In the genomic region with DNA sequence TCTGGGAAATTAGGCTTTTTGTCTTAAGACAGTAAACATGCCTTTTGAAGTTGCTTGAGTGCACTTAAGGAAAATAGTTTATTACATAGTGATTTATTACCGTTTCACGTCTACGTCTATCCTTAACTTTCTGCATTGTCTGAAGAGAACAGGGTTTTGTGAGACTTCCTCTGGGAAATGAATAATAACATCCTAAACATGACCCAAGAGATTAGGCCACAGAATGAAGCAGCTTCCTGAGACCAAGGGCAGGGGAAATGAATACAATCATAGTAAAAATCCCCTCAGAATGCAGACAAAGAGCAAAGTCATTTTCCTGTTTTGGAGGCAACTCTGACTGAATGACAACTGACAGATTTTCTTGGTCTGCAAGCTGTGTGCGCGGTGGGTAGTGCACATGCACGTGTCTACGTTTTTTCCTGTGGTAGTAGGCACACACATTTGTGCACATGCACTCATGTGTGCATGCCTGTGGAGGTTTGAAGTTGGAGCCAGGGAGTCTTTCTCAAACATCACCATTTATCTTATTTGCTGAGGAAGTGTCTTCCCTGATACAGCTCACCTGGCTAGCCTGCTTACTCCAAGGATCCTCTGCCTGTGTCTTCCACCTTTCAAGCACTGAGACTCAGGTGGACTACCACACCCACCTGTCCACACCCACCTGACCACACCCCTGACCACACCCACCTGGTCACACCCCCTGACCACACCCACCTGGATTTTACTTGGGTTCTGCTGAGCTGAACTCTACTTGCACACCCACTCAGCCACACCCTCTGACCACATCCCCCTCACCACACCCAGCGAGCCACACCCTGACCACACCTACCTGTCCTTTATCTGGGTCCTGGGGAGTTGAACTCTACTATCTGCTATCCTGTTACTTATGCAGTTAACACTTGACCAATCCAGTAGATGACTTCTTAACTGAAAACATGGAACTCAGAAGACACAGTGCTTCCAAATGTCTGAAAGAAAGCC, we compare ENCODE assay signal across 15 mouse cellular contexts. TPM values are rescaled to one million over a fixed set of nuclear protein-coding genes. Genes with fewer than 3 reads are reported as not detected.
A peak's percentile ranks its signal among the peaks of the same experiment; 100 is the strongest.
DNase-seq lines count a peak whose midpoint lies in the region; ATAC-seq and TF ChIP-seq lines count a peak whose summit lies in the region.
"Had no signal": no experiment of that assay in that cellular context is flagged by ENCODE, and none has a peak within 500 bp of the region (broad histone marks: within the 10 kb centered on the region; RNA-seq: fewer than 3 reads in every experiment).

No protein-coding gene starts in this region.

- no peak overlapping the region for H3K4me2 ChIP-seq in lung, embryonic 15.5 days
- no peak overlapping the region for H3K4me2 ChIP-seq in kidney, postnatal 0 days (ENCODE audit: low read length)
- H3K4me2 ChIP-seq in hindbrain, embryonic 11.5 days (replicated peaks; ENCODE audit: low read depth, low read length) = no peak overlapping the region
- H3K4me2 ChIP-seq: embryonic facial prominence, embryonic 15.5 days; midbrain, embryonic 15.5 days; neural tube, embryonic 15.5 days had no signal

- no peaks in the 10 kb centered on the region for H3K9me3 ChIP-seq in lung, embryonic 15.5 days
- no peaks in the 10 kb centered on the region for H3K9me3 ChIP-seq in kidney, postnatal 0 days (replicated peaks; ENCODE audit: low read length)
- H3K9me3 ChIP-seq in hindbrain, embryonic 11.5 days (ENCODE audit: control insufficient read depth, low read length) = no peaks in the 10 kb centered on the region
- H3K9me3 ChIP-seq: embryonic facial prominence, embryonic 15.5 days; hindbrain, embryonic 10.5 days; limb, embryonic 10.5 days; midbrain, embryonic 15.5 days; neural tube, embryonic 15.5 days had no signal

- H3K36me3 ChIP-seq in lung, embryonic 15.5 days = peaks cover 26% of the 10 kb centered on the region; the same call in 1 of the 2 replicates
- no peaks in the 10 kb centered on the region for H3K36me3 ChIP-seq in kidney, postnatal 0 days (ENCODE audit: insufficient read depth, low read length)
- H3K36me3 ChIP-seq in hindbrain, embryonic 11.5 days (ENCODE audit: control insufficient read depth, insufficient read depth, low read length) = 0 out of 2 replicates have a peak, but pooled peaks cover 2% of the 10 kb centered on the region
- H3K36me3 ChIP-seq: midbrain, embryonic 15.5 days; neural tube, embryonic 15.5 days had no signal

- no peak overlapping the region for H3K4me3 ChIP-seq in lung, embryonic 15.5 days
- no peak overlapping the region for H3K4me3 ChIP-seq in kidney, postnatal 0 days (replicated peaks; ENCODE audit: low read depth, low read length)
- no peak overlapping the region for H3K4me3 ChIP-seq in hindbrain, embryonic 11.5 days (ENCODE audit: low read depth, low read length)
- H3K4me3 ChIP-seq: embryonic facial prominence, embryonic 15.5 days; hindbrain, embryonic 10.5 days; limb, embryonic 10.5 days; midbrain, embryonic 15.5 days; neural tube, embryonic 15.5 days had no signal

- peak overlapping the region; percentile 80 for H3K27ac ChIP-seq in lung, embryonic 15.5 days
- H3K27ac ChIP-seq in kidney, postnatal 0 days = no peak overlapping the region
- no peak overlapping the region for H3K27ac ChIP-seq in hindbrain, embryonic 11.5 days (ENCODE audit: low read depth, low read length)
- H3K27ac ChIP-seq: hindbrain, embryonic 10.5 days; midbrain, embryonic 15.5 days; neural tube, embryonic 15.5 days had no signal

- no peak for DNase-seq in lung, postnatal 14 days
- peak; percentile 22 for DNase-seq in MEL-GATA-1-ER (ENCODE audit: extremely low read depth, low read depth)
- peak; percentile 71 for DNase-seq in kidney, postnatal 0 days (ENCODE audit: low spot score)
- no peak for DNase-seq in urinary bladder, postnatal 25 days (ENCODE audit: low spot score)
- DNase-seq in hindbrain, embryonic 11.5 days (ENCODE audit: low spot score) = no peak
- DNase-seq: cerebellum, postnatal 14 days; thymus, adult 2 months had no signal

- no peak for TF ChIP-seq CTCF in kidney, postnatal 0 days (IDR thresholded peaks at IDR 0.05; ENCODE audit: low read depth)

- 72% methylated on average over 8 of the region's 8 CpGs for WGBS in lung, embryonic 15.5 days
- WGBS in kidney, postnatal 0 days = 57% methylated on average over 8 of the region's 8 CpGs
- WGBS in hindbrain, embryonic 11.5 days = 85% methylated on average over 8 of the region's 8 CpGs

- H3K27me3 ChIP-seq in lung, embryonic 15.5 days = no peaks in the 10 kb centered on the region
- H3K27me3 ChIP-seq in kidney, postnatal 0 days (ENCODE audit: insufficient read depth, low read length) = no peaks in the 10 kb centered on the region
- H3K27me3 ChIP-seq in hindbrain, embryonic 11.5 days (ENCODE audit: control insufficient read depth, insufficient read depth, low read length) = no peaks in the 10 kb centered on the region
- H3K27me3 ChIP-seq: embryonic facial prominence, embryonic 15.5 days; midbrain, embryonic 15.5 days; neural tube, embryonic 15.5 days had no signal

- no peak overlapping the region for H3K9ac ChIP-seq in lung, embryonic 15.5 days
- no peak overlapping the region for H3K9ac ChIP-seq in kidney, postnatal 0 days (ENCODE audit: low read depth, low read length)
- no peak overlapping the region for H3K9ac ChIP-seq in hindbrain, embryonic 11.5 days (ENCODE audit: low read depth, low read length)
- H3K9ac ChIP-seq: embryonic facial prominence, embryonic 15.5 days; midbrain, embryonic 15.5 days; neural tube, embryonic 15.5 days had no signal

- H3K4me1 ChIP-seq in lung, embryonic 15.5 days = no peaks in the 10 kb centered on the region
- H3K4me1 ChIP-seq in kidney, postnatal 0 days (replicated peaks; ENCODE audit: insufficient read depth, low read length) = 0 out of 2 replicates have a peak, but pooled peaks cover 3% of the 10 kb centered on the region
- H3K4me1 ChIP-seq in hindbrain, embryonic 11.5 days (replicated peaks; ENCODE audit: control insufficient read depth, insufficient read depth, low read length) = no peaks in the 10 kb centered on the region
- H3K4me1 ChIP-seq: embryonic facial prominence, embryonic 15.5 days; limb, embryonic 10.5 days; midbrain, embryonic 15.5 days; neural tube, embryonic 15.5 days had no signal

- 0 out of 2 replicates have a peak, but pooled peaks have one; percentile 31 for ATAC-seq in lung, embryonic 15.5 days (ENCODE audit: borderline replicate concordance, extremely low read depth, low FRiP score, low TSS enrichment)
- peak; percentile 18; the same call in 1 of the 2 replicates for ATAC-seq in kidney, postnatal 0 days (replicated peaks; ENCODE audit: low FRiP score, low read depth)
- peak; percentile 31; the same call in 1 of the 2 replicates for ATAC-seq in megakaryocyte progenitor cell, adult 5-6 weeks (replicated peaks; ENCODE audit: poor library complexity)
- no peak for ATAC-seq in hindbrain, embryonic 11.5 days (ENCODE audit: low FRiP score)
- no peak for ATAC-seq in CD4-positive, CD25-positive, alpha-beta regulatory T cell, adult 4 months
- ATAC-seq: midbrain, embryonic 15.5 days had no signal

RNA-seq across cellular contexts. Expression of a gene that starts 47.6 kb away (rescaled TPM):
- polyA plus RNA-seq in lung, embryonic 15.5 days (2015; fragmentation: Nextera tagmentation; extraction: Ambion mirVana) = 5.3 and 5.6 TPM in 2 replicates
- polyA plus RNA-seq in kidney, postnatal 0 days (2015; fragmentation: Nextera tagmentation; extraction: Ambion mirVana) = 8.1 and 8.5 TPM in 2 replicates
- total RNA-seq in megakaryocyte progenitor cell, adult 5-6 weeks (2015) = 10.8 and 11.7 TPM in 2 replicates
- total RNA-seq in megakaryocyte progenitor cell, adult 5-6 weeks (2017) = 13.6 and 15.1 TPM in 2 replicates
- 6.6 and 7.0 TPM in 2 replicates for polyA plus RNA-seq in hindbrain, embryonic 11.5 days (2014; fragmentation: Nextera tagmentation; extraction: Ambion mirVana)
- under 1 TPM in 1 of 2 experiments, not detected in 1; 0.11 TPM for polyA plus RNA-seq in CD4-positive, CD25-positive, alpha-beta regulatory T cell, adult 4 months (2017; shearing (Covaris generic))

Comparison
In these comparisons a context has a peak if more than half of its experiments do, and no peak if none do; other contexts are left out.
1. ATAC-seq: peak in lung, embryonic 15.5 days (single experiment), kidney, postnatal 0 days (single experiment) and megakaryocyte progenitor cell, adult 5-6 weeks (single experiment); none in hindbrain, embryonic 11.5 days (single experiment) and CD4-positive, CD25-positive, alpha-beta regulatory T cell, adult 4 months (single experiment).
2. DNase-seq: peak in MEL-GATA-1-ER (single experiment) and kidney, postnatal 0 days (single experiment); none in lung, postnatal 14 days (single experiment), urinary bladder, postnatal 25 days (single experiment) and hindbrain, embryonic 11.5 days (single experiment).